Mouse (Mus musculus) kidney, postnatal 0 days (tissue): ENCODE data around the gene Gm27021. TPM values are rescaled to one million over a fixed set of nuclear protein-coding genes. Genes with fewer than 3 reads are reported as not detected.

Experiments
- ATAC-seq: fragments of 200-750 bp; cut with Nextera tagmentation; replicated peaks from 2 replicates; pipeline ENCODE4 v1.8.0; 2017; ENCODE audit warnings: low read depth, moderate number of reproducible peaks, moderate TSS enrichment, moderate library complexity; ENCODE audit not compliant: low FRiP score
- DNase-seq: peaks from one replicate; pipeline ENCODE4 v3.0.0-alpha.2; 2016; ENCODE audit warnings: low spot score
- H3K27ac ChIP-seq: fragments of 300-500 bp; sonication (generic); 2 replicates; pipeline ENCODE4 v1.5.1; 2014; ENCODE audit warnings: mild to moderate bottlenecking
- H3K27me3 ChIP-seq: fragments of 300-500 bp; sonication (generic); 2 replicates; pipeline ENCODE4 v1.6.1; 2014; ENCODE audit warnings: low read length, mixed read lengths; ENCODE audit not compliant: insufficient read depth
- H3K36me3 ChIP-seq: fragments of 300-500 bp; sonication (generic); 2 replicates; pipeline ENCODE4 v1.6.1; 2014; ENCODE audit warnings: low read length, mixed read lengths; ENCODE audit not compliant: insufficient read depth
- H3K4me1 ChIP-seq: fragments of 300-500 bp; sonication (generic); replicated peaks from 2 replicates; pipeline ENCODE4 v1.6.1; 2014; ENCODE audit warnings: antibody characterized with exemption, low read length, mixed read lengths; ENCODE audit not compliant: insufficient read depth
- H3K4me2 ChIP-seq: fragments of 300-500 bp; sonication (generic); 2 replicates; pipeline ENCODE4 v1.6.1; 2014; ENCODE audit warnings: mild to moderate bottlenecking, low read length, moderate library complexity, mixed read lengths
- H3K4me3 ChIP-seq: fragments of 300-500 bp; sonication (generic); replicated peaks from 2 replicates; pipeline ENCODE4 v1.5.1; 2014; ENCODE audit warnings: low read depth, low read length
- H3K9ac ChIP-seq: fragments of 300-500 bp; sonication (generic); 2 replicates; pipeline ENCODE4 v1.6.1; 2014; ENCODE audit warnings: low read depth, low read length
- H3K9me3 ChIP-seq: fragments of 300-500 bp; sonication (generic); replicated peaks from 2 replicates; pipeline ENCODE4 v1.6.1; 2016; ENCODE audit warnings: low read length, inconsistent platforms, mixed read lengths
- CTCF ChIP-seq: IDR thresholded peaks from 2 replicates; pipeline ENCODE4 v1.5.1; 2016; ENCODE audit warnings: antibody characterized with exemption, low read depth, mild to moderate bottlenecking, moderate library complexity
- WGBS: fragments of 180-500 bp; shearing (Covaris S2); extraction: QIAGEN DNeasy Blood & Tissue Kit; methylation state at CpG from one replicate; pipeline ENCODE4 v1.1.7; 2014; 5-methylcytosine and 5-hydroxymethylcytosine counted together
- polyA plus RNA-seq: library from polyadenylated mRNA; unstranded; fragments of >200 nt; fragmentation: Nextera tagmentation; extraction: Ambion mirVana; gene quantifications from 2 replicates; pipeline ENCODE4 v1.2.1, GENCODE M21; 2015

The Gm27021 gene
- polyA plus RNA-seq, 1 experiment from 2014 or later, result 3.2 TPM

DNA sequence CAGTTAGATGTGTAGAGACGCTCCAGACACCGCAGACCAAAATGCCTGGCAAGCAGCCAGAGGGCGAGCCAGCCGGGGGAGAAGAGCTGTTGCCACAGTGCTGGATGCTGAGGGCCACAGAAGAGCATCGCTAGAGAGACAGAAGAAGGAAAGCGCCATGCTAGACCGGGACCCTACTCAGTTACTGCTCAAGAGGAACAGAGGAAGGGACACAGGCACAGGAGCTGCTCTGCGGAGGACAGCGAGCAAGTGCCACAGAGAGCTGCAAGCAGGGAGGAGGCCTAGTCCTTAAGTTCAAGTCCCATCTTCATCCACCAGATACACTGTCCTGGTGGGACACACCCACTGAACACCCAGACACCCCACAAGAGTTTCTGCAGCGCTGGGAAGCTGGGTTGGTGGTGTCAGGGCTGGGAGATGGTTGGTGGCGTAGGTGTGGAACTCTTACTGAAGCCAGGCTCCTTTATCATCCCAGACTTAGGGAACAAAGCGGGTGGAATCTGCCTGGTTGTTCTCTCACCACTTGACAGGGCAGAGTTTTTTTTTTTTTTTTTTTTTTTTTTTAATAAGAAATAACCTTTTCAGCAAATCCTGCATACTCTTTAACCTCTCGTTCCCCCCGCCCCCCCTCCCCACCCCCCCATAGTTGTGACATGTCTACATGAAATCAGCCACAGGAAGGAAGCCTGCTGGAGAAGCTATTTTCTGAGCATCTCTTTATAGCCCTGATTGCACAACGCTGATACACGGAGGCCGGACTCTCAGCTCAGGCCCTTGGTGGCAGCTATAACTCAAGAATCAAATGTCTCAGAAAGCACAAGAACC lies 29.5 kb upstream of the Gm27021 start:
- ATAC-seq (no peak), DNase-seq (no peak)
- no peak for TF ChIP-seq CTCF
- no peaks in the 10 kb centered on the region for H3K36me3 ChIP-seq
- peak overlapping the region; percentile 65 for H3K27ac ChIP-seq
- H3K4me1 ChIP-seq, result peaks cover 13% of the 10 kb centered on the region; the same call in 1 of the 2 replicates
- no peaks in the 10 kb centered on the region for H3K27me3 ChIP-seq
- no peak overlapping the region for H3K4me2 ChIP-seq
- H3K4me3 ChIP-seq, result no peak overlapping the region
- no peaks in the 10 kb centered on the region for H3K9me3 ChIP-seq
- no peak overlapping the region for H3K9ac ChIP-seq
- WGBS, result 64% methylated on average over 17 of the region's 17 CpGs

DNA sequence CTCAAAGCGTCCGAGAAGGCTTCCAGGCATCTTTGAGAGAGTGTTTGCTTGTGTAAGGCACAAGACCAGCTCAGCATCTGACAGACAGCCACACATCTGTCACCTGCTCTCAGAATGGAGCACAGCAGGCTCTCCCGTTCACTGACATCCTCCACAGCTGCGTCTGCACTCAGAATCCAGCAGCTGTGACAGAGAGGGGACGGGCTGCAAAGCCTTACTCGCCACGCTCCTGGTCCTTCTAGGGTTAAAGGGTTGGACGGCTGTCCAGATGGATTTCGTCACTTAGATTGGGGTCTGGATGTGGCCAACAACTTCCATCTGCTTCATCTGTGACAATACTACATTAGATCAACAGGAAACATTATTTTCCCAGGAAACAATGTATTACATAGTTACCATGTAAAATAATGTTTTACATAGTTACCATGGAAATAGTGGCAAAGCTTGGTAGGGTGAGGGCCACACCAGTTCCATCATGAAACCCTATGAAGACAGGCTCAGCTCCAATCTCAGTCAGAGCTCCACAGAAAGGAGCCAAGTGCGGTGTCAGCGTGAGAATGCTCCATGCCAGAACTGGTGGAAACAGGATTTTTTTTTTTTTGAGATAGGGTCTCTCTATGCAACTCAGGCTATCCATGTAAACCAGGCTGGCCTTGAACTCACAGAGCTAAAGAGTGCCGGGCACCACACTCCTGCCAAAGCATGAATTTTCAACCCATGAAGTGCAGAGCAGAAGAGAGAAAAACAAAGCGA lies 28.7 kb upstream of the Gm27021 start:
- ATAC-seq, result peak; percentile 33; the same call in 1 of the 2 replicates
- H3K4me3 ChIP-seq, result no peak overlapping the region
- no peak overlapping the region for H3K9ac ChIP-seq
- H3K9me3 ChIP-seq, result no peaks in the 10 kb centered on the region
- H3K36me3 ChIP-seq, result no peaks in the 10 kb centered on the region
- H3K4me2 ChIP-seq, result no peak overlapping the region
- H3K27ac ChIP-seq, result peak overlapping the region; percentile 65
- H3K27me3 ChIP-seq, result no peaks in the 10 kb centered on the region
- WGBS, result 23% methylated on average over 13 of the region's 13 CpGs
- H3K4me1 ChIP-seq, result peaks cover 13% of the 10 kb centered on the region; the same call in 1 of the 2 replicates
- TF ChIP-seq CTCF, result no peak
- peak; percentile 91 for DNase-seq

DNA sequence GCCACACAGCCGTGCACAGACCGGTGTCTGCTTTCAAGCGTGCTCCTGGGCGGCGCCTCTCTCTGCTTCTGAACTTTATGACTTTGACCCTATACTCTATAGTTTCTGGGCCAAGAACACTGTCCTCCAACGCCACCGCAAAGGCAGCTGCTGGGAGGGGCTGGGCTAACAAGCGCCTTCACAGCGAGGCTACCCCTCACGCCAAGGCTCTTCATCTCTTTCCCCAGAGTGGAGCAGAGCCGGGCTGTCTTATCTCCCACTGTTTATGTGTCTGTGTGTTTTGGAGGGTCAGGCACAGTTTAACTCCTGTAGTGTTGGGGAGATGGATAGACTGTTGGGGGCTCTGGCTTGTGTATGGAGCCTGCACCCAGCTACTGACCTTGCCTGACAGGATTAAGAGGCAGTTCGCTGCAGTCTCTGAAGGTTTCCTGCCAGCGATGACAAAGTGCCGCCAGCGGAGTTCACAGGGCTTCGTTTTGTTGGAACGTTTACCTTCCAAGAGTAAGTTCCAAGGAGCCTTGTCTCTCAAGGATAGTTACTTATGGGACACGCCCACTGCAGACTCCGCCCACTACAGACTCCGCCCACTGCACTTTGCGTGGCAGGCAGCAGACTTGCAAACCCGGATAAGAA lies 26.1 kb upstream of the Gm27021 start:
- Histone ChIP-seq H3K27me3 (no peaks in the 10 kb centered on the region), H3K4me1 (peaks cover 13% of the 10 kb centered on the region; the same call in 1 of the 2 replicates), H3K27ac (peak overlapping the region; percentile 62; the same call in 1 of the 2 replicates), H3K36me3 (no peaks in the 10 kb centered on the region), H3K9me3 (no peaks in the 10 kb centered on the region), H3K4me2 (peak overlapping the region; percentile 38; the same call in 1 of the 2 replicates), H3K4me3 (no peak overlapping the region), H3K9ac (0 out of 2 replicates have a peak overlapping the region, but pooled peaks have one; percentile 6)
- no peak for TF ChIP-seq CTCF
- 13% methylated on average over 22 of the region's 22 CpGs for WGBS
- DNase-seq (peak; percentile 81), ATAC-seq (peak; percentile 69)

DNA sequence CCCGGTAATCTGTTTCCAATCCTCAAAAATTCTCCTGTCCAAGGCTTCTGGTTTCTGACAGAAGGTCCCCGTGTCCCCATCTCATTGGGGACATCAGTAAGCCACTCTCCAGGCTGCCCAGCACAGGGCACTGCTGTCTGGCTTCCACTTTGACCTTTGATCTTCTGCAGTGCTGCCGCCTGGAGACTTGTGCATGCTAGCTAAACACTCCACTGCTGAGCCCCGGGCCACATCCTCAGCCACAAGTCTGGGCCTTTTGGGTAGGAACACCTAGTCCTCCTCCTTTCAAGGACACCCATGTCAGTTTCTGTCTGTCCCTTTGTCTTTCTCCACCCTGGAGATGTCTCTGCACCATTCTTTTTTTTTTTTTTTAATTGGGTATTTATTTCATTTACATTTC lies 25.1 kb upstream of the Gm27021 start:
- Histone ChIP-seq H3K27ac (no peak overlapping the region), H3K4me3 (no peak overlapping the region)
- 57% methylated on average over 4 of the region's 4 CpGs for WGBS

DNA sequence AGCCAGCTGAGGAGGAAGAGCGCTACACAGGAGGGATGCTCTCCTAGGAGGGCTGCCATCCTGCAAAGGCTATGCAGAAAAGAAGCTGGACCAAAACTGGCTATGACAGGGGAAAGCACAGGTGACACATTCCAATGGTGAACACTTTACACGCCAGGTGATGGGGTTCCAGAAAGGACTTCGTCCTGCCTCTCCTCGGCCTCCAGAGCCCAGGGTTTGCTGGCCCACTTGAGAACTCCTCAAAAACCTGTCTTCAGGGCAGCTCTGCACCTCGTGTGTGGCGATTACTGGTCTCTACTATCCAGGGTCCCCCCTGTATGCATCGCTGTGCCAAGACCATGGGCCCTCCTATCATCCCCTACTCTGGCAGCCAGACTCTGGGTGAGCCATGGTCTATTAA lies 20.6 kb upstream of the Gm27021 start:
- TF ChIP-seq CTCF, result no peak
- no peak for ATAC-seq
- Histone ChIP-seq H3K27ac (no peak overlapping the region), H3K27me3 (no peaks in the 10 kb centered on the region), H3K9ac (no peak overlapping the region), H3K4me3 (no peak overlapping the region), H3K36me3 (no peaks in the 10 kb centered on the region), H3K4me2 (no peak overlapping the region), H3K4me1 (no peaks in the 10 kb centered on the region), H3K9me3 (no peaks in the 10 kb centered on the region)
- 92% methylated on average over 7 of the region's 7 CpGs for WGBS
- DNase-seq, result no peak

More for the DNA sequence above, 25.1 kb upstream of the Gm27021 start:
- Histone ChIP-seq H3K4me2 (no peak overlapping the region), H3K9me3 (no peaks in the 10 kb centered on the region), H3K27me3 (no peaks in the 10 kb centered on the region), H3K4me1 (peaks cover 13% of the 10 kb centered on the region; the same call in 1 of the 2 replicates), H3K36me3 (no peaks in the 10 kb centered on the region), H3K9ac (no peak overlapping the region)
- ATAC-seq (no peak), DNase-seq (no peak)
- TF ChIP-seq CTCF, result no peak

DNA sequence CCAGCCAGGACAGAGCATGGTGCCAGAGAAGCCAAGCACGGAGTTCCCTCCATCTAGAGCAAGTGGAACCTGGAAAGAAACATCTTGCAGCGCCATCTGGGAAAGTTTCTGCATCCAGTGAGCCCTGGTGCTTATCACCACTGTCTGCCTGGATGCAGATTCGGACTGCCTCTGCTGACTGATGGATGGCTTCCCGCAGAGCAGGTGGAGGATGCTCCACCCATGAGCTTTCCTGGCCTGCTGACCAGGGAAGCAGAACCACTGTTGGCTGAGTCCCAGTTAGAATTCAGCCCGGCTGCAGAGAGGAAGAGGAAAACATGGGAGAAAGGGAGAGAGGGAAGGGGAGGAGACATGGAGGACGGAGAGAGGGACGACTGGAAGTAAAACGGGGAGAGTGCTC lies 19.9 kb upstream of the Gm27021 start:
- H3K4me1 ChIP-seq, result no peaks in the 10 kb centered on the region
- H3K4me2 ChIP-seq, result no peak overlapping the region
- DNase-seq, result no peak
- no peak overlapping the region for H3K27ac ChIP-seq
- H3K9ac ChIP-seq, result no peak overlapping the region
- no peaks in the 10 kb centered on the region for H3K9me3 ChIP-seq
- 48% methylated on average over 8 of the region's 8 CpGs for WGBS
- H3K36me3 ChIP-seq, result no peaks in the 10 kb centered on the region
- H3K4me3 ChIP-seq, result no peak overlapping the region
- no peaks in the 10 kb centered on the region for H3K27me3 ChIP-seq
- no peak for ATAC-seq
- no peak for TF ChIP-seq CTCF
